Mouse (Mus musculus) CD4-positive, CD25-positive, alpha-beta regulatory T cell, adult 4 months (primary cell): ENCODE data around the gene Ogfod3. TPM values are rescaled to one million over a fixed set of nuclear protein-coding genes. Genes with fewer than 3 reads are reported as not detected.

Experiments
- ATAC-seq: one replicate; pipeline ENCODE4 v1.8.0; 2017
- polyA plus RNA-seq, 2 experiments: library from polyadenylated mRNA; unstranded; fragments of 100-300 nt; shearing (Covaris generic); gene quantifications; one replicate each; pipeline ENCODE4 v1.2.1; 2017

Gene Ogfod3
- polyA plus RNA-seq, 2 experiments from 2014 or later, result 7.8 to 8.8 TPM

- ATAC-seq, result no peak
Observed at GRCm38 (mm10) chr11:121198622-121199021, 5.9 kb downstream of the Ogfod3 start.

DNA sequence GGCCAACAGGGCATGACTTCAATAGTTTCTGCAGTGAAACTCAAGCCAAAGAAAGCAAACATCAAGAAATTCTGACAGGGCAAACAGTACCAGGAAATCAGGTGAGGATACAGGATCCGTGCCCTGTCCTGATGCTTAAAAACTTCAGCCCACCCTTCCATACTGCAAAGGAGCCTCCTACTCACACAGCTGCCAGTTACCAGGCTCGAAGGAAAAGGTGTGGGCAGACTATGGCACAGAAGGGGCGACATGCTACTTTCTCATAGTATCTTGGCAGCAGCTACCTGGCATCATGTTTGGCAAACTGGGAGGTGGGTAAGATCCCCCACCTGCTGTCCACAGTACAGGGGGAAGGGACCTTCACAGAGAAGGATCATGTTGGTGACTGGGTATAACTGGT, 11.1 kb downstream of the Ogfod3 start:
- no peak for ATAC-seq

DNA sequence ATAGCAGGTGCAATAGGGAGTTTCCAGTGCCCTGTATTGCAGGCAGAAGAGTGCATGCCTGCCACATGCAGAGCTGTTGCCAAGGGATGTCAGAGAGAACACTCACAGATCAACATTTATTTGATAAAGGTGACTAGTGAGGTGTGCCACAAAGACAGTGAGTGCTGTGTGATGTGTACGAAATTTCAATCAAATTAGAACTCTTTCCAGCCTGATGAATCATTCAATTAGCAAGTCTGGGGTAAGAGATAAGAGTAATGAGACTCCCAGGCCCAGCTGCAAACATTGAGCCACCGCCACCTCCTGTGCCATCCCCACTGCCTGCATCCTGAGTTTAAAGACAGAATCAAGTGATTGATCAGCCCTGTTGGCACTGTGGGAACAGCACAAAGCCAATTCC, 11.8 kb downstream of the Ogfod3 start:
- no peak for ATAC-seq

DNA sequence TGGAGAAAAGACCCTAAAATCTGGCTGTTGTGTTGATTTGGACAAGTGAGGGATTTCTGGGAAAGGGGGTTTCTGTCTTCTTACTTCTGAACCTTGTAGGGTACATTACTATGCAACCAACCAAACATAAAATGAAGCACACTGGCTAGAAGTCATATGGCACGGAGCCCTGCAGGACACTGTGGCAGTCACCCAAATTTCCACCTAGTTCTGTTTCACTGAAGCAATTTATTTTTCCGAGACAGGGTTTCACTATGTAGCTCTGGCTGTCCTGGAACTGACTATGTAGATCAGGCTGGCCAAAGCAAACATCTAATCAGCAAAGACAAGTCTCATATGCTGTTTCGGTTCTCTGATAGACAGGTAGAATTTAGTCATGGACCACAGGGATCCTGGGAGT, 14.8 kb downstream of the Ogfod3 start:
- ATAC-seq, result no peak

DNA sequence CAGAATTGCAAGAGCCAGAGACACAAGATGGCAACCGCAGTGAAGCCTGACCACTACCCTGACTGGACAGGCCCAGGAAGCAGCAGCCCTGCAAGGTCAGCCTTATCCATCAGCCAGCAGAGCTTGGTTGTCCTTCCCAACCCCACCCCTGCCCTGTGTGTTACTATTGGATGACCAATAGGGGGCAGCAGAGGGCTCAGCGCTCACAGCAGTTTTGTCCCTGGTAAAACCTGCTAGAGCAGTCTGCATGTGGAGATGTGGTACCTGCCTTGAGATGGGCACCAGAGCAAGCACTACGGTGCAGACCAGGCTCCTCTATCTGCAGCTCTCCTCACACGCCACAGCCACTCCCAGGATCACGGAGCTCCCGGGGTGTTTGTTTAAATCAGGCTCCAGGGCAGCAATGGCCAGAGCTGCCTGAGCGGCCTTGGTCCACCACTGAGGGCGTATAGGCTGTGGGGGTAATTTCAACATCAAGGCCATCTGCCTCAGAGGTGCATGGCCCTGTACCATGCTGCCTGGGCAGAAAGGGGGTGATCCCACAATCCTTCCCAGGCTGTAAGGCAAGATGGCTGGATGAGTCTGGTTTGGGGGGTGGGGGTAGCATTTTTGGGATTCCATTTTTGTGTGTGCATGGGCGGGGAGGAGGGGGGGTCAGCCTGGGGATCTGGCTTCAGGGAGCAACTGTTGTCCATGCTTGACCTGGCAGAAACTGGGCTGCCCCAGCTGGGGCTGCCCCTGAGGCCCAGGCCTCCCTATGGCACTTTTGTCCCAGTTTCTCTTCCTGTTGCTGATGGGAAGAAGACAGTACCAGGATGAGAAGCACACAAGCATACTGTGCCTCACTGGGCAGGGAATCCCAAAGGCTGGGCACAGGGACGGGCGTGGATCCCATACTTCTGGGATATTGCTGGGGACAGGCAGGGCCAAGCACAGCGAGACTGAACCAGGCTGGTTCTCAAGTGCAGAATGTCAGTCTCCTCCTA, 27.9 kb downstream of the Ogfod3 start:
- ATAC-seq, result no peak

DNA sequence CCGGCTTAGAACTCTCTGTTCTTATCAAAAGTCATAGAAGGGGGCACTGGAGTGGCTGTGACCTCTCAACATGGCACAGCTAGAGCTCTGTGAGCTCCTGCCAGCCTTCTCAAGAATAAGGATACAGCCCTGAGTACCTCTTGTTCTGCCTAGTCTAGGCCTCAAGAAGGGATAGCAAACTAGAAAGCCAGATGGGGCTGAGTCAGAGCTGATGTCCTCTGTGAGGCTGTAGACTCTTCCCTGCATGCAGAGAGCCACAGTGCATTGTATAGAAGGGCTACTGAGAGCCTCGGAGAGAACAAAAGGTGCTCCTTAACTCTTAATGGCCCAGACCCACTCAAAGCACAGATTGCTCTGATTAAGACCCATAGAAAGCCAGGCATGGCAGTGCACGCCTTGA, 30.3 kb downstream of the Ogfod3 start:
- no peak for ATAC-seq

GRCm38 (mm10) chr11:121173203-121173602, 31.3 kb downstream of the Ogfod3 start:
- ATAC-seq, result no peak

- no peak for ATAC-seq
Observed at GRCm38 (mm10) chr11:121163751-121164150, 40.8 kb downstream of the Ogfod3 start.

- no peak for ATAC-seq
Observed at GRCm38 (mm10) chr11:121160636-121161346, 43.7 kb downstream of the Ogfod3 start.

GRCm38 (mm10) chr11:121159971-121160370, 44.5 kb downstream of the Ogfod3 start, which contains the start of gene Uts2r:
Gene Uts2r, plus strand, starts transcription at chr11:121160271.
- ATAC-seq, result no peak

GRCm38 (mm10) chr11:121156411-121156891, 48.1 kb downstream of the Ogfod3 start:
- ATAC-seq, result no peak

DNA sequence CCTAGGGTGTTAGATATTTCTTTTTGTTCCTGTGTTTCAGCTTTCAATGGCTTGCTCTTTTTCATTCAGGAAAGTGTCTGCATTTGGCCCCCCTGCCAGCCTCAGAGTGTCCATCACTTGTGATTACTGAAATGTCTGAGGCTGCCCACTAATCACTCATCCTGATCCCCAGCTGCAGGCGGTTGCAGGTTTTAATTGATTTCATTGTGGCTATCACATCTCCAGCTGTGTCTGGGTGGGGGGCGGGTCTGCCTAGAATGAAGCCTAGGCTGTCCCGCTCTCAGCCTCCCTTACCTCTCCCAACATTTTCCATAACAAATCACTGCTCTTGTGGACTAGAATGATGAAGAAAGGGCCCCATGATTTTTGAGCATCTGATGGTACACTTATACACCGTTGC, 50.3 kb downstream of the Ogfod3 start:
- ATAC-seq, result no peak

DNA sequence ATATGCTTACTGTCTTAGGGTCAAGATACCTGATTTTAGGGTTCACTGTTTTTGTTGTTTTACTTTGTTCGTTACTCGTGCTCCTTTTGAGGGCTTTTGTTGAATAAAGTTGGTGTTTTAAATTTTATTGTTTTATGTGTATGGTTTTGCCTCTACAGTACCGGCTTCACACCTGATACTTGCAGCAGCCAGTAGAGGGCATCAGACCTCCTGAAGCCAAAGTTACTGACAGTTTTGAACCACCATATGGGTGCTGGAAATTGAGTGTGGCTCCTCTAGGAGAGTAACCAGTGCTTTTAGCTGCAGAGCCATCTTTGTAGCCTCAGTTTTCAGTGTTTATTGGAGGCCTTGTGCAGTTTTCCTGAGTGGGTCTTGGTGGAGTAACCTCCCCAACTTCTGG, 56.3 kb downstream of the Ogfod3 start:
- ATAC-seq, result no peak

DNA sequence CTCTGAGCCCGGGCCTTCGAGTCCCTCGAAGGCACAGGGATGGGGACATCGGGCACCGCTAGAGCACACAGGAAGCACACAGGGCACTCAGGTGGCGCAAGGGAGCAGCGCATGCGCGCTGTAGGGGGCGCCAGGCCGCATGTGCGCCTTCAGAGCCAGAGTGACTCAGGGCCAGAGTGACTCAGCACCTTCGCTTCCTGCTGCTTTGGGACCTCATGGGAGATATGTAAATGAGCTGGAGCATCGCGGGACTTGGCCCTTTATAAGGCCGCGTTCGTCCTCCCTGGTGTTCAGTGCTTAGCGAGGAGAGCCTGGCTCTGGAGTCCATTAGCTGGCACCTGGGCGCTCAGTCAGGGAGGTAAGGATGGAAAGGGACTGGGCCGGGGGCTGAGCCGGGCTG, 58.6 kb downstream of the Ogfod3 start, which contains the start of gene Tex19.1:
TSS of gene Tex19.1 (plus strand) at position 279 of the 400 bp plus-strand sequence.
- ATAC-seq, result no peak

DNA sequence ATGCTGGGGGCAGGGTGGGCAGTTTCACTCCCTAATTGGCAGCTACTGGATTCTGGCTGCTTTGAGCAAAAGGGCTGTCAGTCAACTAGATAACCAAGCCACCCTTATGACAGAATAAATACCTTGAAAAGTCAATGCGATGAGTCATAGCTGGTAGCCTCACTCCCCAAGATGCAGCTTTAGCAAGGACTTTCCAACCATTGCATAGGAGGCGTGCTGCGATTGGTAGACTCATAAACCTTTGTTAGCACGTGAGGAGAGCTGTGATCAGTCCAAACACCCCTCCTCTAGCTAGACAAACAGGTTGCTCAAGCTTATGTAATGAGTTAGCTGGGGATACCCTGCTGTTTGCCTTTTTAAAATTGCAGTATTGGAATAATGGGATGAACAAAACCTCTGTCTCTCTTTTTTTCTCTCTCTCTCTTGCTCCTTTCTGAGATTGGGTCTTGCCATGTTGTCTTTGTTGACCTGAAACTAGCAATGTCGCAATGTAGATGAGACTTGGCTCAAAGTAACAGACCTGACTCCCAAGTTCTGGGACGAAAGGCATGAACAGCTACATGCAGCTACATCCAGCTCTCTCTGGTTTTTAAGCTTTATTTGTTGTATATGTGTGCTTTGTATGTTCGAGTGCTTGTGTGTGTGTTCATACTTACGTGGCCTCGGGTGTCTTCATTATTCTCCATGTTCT, 61.0 kb downstream of the Ogfod3 start:
- ATAC-seq, result no peak

DNA sequence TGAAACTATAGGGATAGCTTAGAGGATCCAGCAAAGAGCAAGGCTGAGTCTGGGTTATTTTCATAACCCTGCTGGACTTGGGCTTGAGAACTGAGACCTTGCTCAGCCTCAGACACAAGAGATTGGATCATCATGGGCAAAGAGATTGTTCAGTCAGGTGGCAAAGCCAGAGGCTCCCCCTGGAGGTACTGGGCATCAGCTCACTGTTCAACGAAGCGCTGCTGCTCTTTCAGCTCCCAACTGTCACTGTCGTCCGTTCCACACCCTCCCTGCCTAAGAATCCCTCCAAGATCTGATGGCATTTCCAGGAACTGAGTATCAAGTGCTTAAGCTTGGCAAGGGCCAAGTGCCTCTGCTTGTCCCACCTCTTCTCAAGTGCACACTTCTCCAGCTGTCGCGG, 65.8 kb downstream of the Ogfod3 start:
- ATAC-seq, result no peak

GRCm38 (mm10) chr11:121137682-121138081, 66.8 kb downstream of the Ogfod3 start:
- ATAC-seq, result no peak

DNA sequence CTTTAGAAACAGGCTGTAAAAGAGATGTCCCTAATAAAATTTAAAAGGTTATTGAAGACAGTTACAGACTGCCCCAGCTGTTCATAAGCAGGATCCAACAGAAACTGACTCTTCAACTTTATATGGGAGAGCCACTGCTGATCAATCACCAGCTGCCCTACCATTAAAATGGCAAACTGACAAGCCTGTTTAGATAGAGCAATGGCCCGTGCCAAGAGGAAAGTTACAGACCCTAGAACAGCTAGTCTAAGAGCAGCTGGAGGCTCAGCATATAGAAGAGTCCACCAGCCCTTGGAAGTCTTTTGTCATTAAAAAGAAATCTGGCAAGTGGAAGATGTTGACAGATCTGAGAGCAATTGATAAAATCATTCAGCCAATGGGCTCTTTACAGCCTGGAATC, 69.9 kb downstream of the Ogfod3 start:
- ATAC-seq, result no peak

- ATAC-seq, result no peak
Observed at GRCm38 (mm10) chr11:121129616-121130015, 74.9 kb downstream of the Ogfod3 start.
